Mouse (Mus musculus): Measurements from ENCODE around the gene Ctla2a. TPM values are rescaled to one million over a fixed set of nuclear protein-coding genes. Genes with fewer than 3 reads are reported as not detected.
"Not testable (repeated sequence)": the region's sequence is repeated elsewhere in the genome, so short reads cannot be mapped to it uniquely, and the experiment has no call there.

Gene Ctla2a
- 14.1 and 15.5 TPM in 2 replicates for polyA plus RNA-seq (2014; fragmentation: Nextera tagmentation; extraction: Ambion mirVana)

DNA sequence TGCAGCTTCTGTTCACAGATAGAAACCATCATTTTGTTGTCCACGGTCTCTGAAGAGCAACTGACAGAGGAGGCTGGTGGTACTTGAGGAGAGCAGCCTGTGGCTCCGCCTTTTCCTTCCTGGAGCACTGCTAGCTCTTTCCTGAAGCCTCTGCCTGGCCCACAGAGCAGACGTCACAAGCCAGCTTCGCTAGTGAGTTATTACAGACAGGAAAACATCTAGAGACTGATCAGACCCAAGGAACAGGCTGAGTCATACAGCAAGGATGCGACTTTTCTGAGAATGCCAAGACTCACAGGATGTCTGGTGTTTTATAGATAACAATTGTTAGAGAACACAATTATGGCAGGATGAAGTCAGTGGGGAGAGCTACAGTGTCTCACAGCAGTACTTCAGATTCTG lies at the start of gene Ctla2a, which contains the start of gene Gm49391:
Ctla2a (minus strand) TSS at position 126 of the 402 bp plus-strand sequence.
Gm49391 (minus strand) TSS at position 72 of the 402 bp plus-strand sequence.
- Histone ChIP-seq H3K4me3 (ENCODE audit: low read depth, low read length) (no peak within 1 kb of the TSS), H3K9ac (replicated peaks; ENCODE audit: low read length) (no peak within 1 kb of the TSS), H3K27ac (replicated peaks; ENCODE audit: low read depth, low read length) (no peak within 1 kb of the TSS), H3K27me3 (ENCODE audit: control insufficient read depth, insufficient read depth, low read length) (no peaks in the 10 kb centered on the region), H3K4me1 (ENCODE audit: control insufficient read depth, insufficient read depth, low read length) (no peaks in the 10 kb centered on the region), H3K36me3 (replicated peaks; ENCODE audit: control insufficient read depth, insufficient read depth, low read depth, low read length) (no peaks in the 10 kb centered on the region), H3K4me2 (ENCODE audit: low read depth, low read length) (no peak within 1 kb of the TSS), H3K9me3 (replicated peaks; ENCODE audit: control insufficient read depth, low read length) (no peaks in the 10 kb centered on the region)
- ATAC-seq (replicated peaks; ENCODE audit: insufficient number of reproducible peaks, low FRiP score, low TSS enrichment, low read depth) = no peak
- no peak for DNase-seq (ENCODE audit: low spot score)
- 61% methylated on average over 5 of the region's 5 CpGs for WGBS

DNA sequence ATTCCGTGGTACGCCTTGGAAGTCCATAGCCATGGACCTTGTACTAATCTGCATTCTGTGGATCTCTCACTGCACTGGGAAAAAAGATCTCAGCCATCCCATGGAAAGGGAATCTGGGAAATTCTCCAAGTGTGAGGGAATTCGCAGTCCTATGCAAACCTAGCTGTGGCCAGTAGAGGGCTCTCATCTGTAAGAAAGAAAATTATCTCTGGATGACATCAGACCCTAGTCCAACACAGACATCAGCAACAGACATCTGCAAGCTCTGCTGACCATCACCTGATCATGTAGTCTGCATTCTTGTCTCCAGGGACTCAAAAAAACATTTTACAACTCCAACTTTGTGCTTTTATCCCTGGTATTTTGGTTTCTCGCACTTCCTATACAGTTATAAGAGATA lies 35.9 kb upstream of the Ctla2a start:
- not testable (repeated sequence) for DNase-seq (ENCODE audit: low spot score); H3K27me3 ChIP-seq (ENCODE audit: control insufficient read depth, insufficient read depth, low read length); H3K4me3 ChIP-seq (ENCODE audit: low read depth, low read length); H3K4me1 ChIP-seq (ENCODE audit: control insufficient read depth, insufficient read depth, low read length); H3K9ac ChIP-seq (replicated peaks; ENCODE audit: low read length); H3K9me3 ChIP-seq (replicated peaks; ENCODE audit: control insufficient read depth, low read length); ATAC-seq (replicated peaks; ENCODE audit: insufficient number of reproducible peaks, low FRiP score, low TSS enrichment, low read depth); H3K27ac ChIP-seq (replicated peaks; ENCODE audit: low read depth, low read length); H3K36me3 ChIP-seq (replicated peaks; ENCODE audit: control insufficient read depth, insufficient read depth, low read depth, low read length); H3K4me2 ChIP-seq (ENCODE audit: low read depth, low read length)
- 74% methylated on average over 4 of the region's 4 CpGs for WGBS

GRCm38 (mm10) chr13:60963985-60964384 lies 27.6 kb upstream of the Ctla2a start:
- ATAC-seq (replicated peaks; ENCODE audit: insufficient number of reproducible peaks, low FRiP score, low TSS enrichment, low read depth); H3K9ac ChIP-seq (replicated peaks; ENCODE audit: low read length); H3K4me3 ChIP-seq (ENCODE audit: low read depth, low read length); H3K4me1 ChIP-seq (ENCODE audit: control insufficient read depth, insufficient read depth, low read length); H3K27me3 ChIP-seq (ENCODE audit: control insufficient read depth, insufficient read depth, low read length); H3K9me3 ChIP-seq (replicated peaks; ENCODE audit: control insufficient read depth, low read length); H3K27ac ChIP-seq (replicated peaks; ENCODE audit: low read depth, low read length); H3K4me2 ChIP-seq (ENCODE audit: low read depth, low read length); H3K36me3 ChIP-seq (replicated peaks; ENCODE audit: control insufficient read depth, insufficient read depth, low read depth, low read length); DNase-seq (ENCODE audit: low spot score): not testable (repeated sequence)
- WGBS = 26% methylated on average over 5 of the region's 5 CpGs

- ATAC-seq (replicated peaks; ENCODE audit: insufficient number of reproducible peaks, low FRiP score, low TSS enrichment, low read depth) (no peak), DNase-seq (ENCODE audit: low spot score) (no peak)
- Histone ChIP-seq H3K4me3 (ENCODE audit: low read depth, low read length) (no peak overlapping the region), H3K9me3 (replicated peaks; ENCODE audit: control insufficient read depth, low read length) (no peaks in the 10 kb centered on the region), H3K27me3 (ENCODE audit: control insufficient read depth, insufficient read depth, low read length) (no peaks in the 10 kb centered on the region), H3K4me1 (ENCODE audit: control insufficient read depth, insufficient read depth, low read length) (no peaks in the 10 kb centered on the region), H3K36me3 (replicated peaks; ENCODE audit: control insufficient read depth, insufficient read depth, low read depth, low read length) (no peaks in the 10 kb centered on the region), H3K9ac (replicated peaks; ENCODE audit: low read length) (no peak overlapping the region), H3K27ac (replicated peaks; ENCODE audit: low read depth, low read length) (no peak overlapping the region), H3K4me2 (ENCODE audit: low read depth, low read length) (no peak overlapping the region)
- WGBS = 63% methylated on average over 5 of the region's 5 CpGs
These were observed 25.3 kb upstream of the Ctla2a start for GRCm38 (mm10) chr13:60961706-60962105.

GRCm38 (mm10) chr13:60941884-60942283 lies 5.5 kb upstream of the Ctla2a start, which contains the start of gene Tpbpa:
TSS of gene Tpbpa (minus strand) at chr13:60941984.
- H3K36me3 ChIP-seq (replicated peaks; ENCODE audit: control insufficient read depth, insufficient read depth, low read depth, low read length); DNase-seq (ENCODE audit: low spot score); H3K9ac ChIP-seq (replicated peaks; ENCODE audit: low read length); H3K9me3 ChIP-seq (replicated peaks; ENCODE audit: control insufficient read depth, low read length); H3K4me1 ChIP-seq (ENCODE audit: control insufficient read depth, insufficient read depth, low read length); H3K27me3 ChIP-seq (ENCODE audit: control insufficient read depth, insufficient read depth, low read length); H3K27ac ChIP-seq (replicated peaks; ENCODE audit: low read depth, low read length); H3K4me3 ChIP-seq (ENCODE audit: low read depth, low read length); H3K4me2 ChIP-seq (ENCODE audit: low read depth, low read length); ATAC-seq (replicated peaks; ENCODE audit: insufficient number of reproducible peaks, low FRiP score, low TSS enrichment, low read depth): not testable (repeated sequence)
- WGBS = 78% methylated on average over 3 of the region's 3 CpGs

- WGBS = 73% methylated on average over 2 of the region's 2 CpGs
- not testable (repeated sequence) for H3K27me3 ChIP-seq (ENCODE audit: control insufficient read depth, insufficient read depth, low read length); H3K9me3 ChIP-seq (replicated peaks; ENCODE audit: control insufficient read depth, low read length)
These were observed 935 bp downstream of the Ctla2a start, which contains the start of gene Gm49393 for GRCm38 (mm10) chr13:60935490-60935889. TSS of gene Gm49393 (minus strand) at chr13:60935590.

GRCm38 (mm10) chr13:60904780-60905179 lies 31.6 kb downstream of the Ctla2a start, which contains the start of gene Tpbpb:
TSS of gene Tpbpb (minus strand) at chr13:60904880.
- not testable (repeated sequence) for H3K9me3 ChIP-seq (replicated peaks; ENCODE audit: control insufficient read depth, low read length); H3K36me3 ChIP-seq (replicated peaks; ENCODE audit: control insufficient read depth, insufficient read depth, low read depth, low read length); H3K27me3 ChIP-seq (ENCODE audit: control insufficient read depth, insufficient read depth, low read length); H3K27ac ChIP-seq (replicated peaks; ENCODE audit: low read depth, low read length); H3K4me1 ChIP-seq (ENCODE audit: control insufficient read depth, insufficient read depth, low read length); H3K4me2 ChIP-seq (ENCODE audit: low read depth, low read length); H3K9ac ChIP-seq (replicated peaks; ENCODE audit: low read length); DNase-seq (ENCODE audit: low spot score); H3K4me3 ChIP-seq (ENCODE audit: low read depth, low read length); ATAC-seq (replicated peaks; ENCODE audit: insufficient number of reproducible peaks, low FRiP score, low TSS enrichment, low read depth)
- WGBS = 80% methylated on average over 2 of the region's 2 CpGs

More at GRCm38 (mm10) chr13:60935490-60935889, 935 bp downstream of the Ctla2a start, which contains the start of gene Gm49393:
- H3K4me1 ChIP-seq (ENCODE audit: control insufficient read depth, insufficient read depth, low read length); ATAC-seq (replicated peaks; ENCODE audit: insufficient number of reproducible peaks, low FRiP score, low TSS enrichment, low read depth); DNase-seq (ENCODE audit: low spot score); H3K4me2 ChIP-seq (ENCODE audit: low read depth, low read length); H3K36me3 ChIP-seq (replicated peaks; ENCODE audit: control insufficient read depth, insufficient read depth, low read depth, low read length); H3K27ac ChIP-seq (replicated peaks; ENCODE audit: low read depth, low read length); H3K9ac ChIP-seq (replicated peaks; ENCODE audit: low read length); H3K4me3 ChIP-seq (ENCODE audit: low read depth, low read length): not testable (repeated sequence)

DNA sequence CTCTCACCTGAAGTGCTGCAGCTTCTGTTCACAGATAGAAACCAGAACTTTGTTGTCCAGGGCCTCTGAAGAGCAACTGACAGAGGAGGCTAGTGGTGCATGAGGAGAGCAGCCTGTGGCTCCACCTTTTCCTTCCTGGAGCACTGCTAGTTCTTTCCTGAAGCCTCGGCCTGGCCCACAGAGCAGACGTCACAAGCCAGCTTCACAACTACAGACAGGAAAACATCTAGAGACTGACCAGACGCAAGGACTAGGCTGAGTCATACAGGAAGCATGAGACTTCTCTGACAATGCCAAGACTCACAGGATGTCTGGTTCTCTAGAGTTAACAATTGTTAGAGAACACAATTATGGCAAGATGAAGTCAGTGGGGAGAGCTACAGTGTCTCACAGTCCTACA lies 39.1 kb downstream of the Ctla2a start, which contains the start of gene Ctla2b:
Ctla2b (minus strand) TSS at position 120 of the 400 bp plus-strand sequence.
- Histone ChIP-seq H3K36me3 (replicated peaks; ENCODE audit: control insufficient read depth, insufficient read depth, low read depth, low read length) (no peaks in the 10 kb centered on the region), H3K27ac (replicated peaks; ENCODE audit: low read depth, low read length) (no peak within 1 kb of the TSS), H3K27me3 (ENCODE audit: control insufficient read depth, insufficient read depth, low read length) (no peaks in the 10 kb centered on the region), H3K9ac (replicated peaks; ENCODE audit: low read length) (no peak within 1 kb of the TSS), H3K4me2 (ENCODE audit: low read depth, low read length) (no peak within 1 kb of the TSS), H3K4me3 (ENCODE audit: low read depth, low read length) (no peak within 1 kb of the TSS), H3K9me3 (replicated peaks; ENCODE audit: control insufficient read depth, low read length) (no peaks in the 10 kb centered on the region), H3K4me1 (ENCODE audit: control insufficient read depth, insufficient read depth, low read length) (no peaks in the 10 kb centered on the region)
- ATAC-seq (replicated peaks; ENCODE audit: insufficient number of reproducible peaks, low FRiP score, low TSS enrichment, low read depth) (no peak), DNase-seq (ENCODE audit: low spot score) (peak; percentile 0)
- WGBS = 73% methylated on average over 3 of the region's 3 CpGs
